Mouse (Mus musculus): ENCODE measurements at regions not wholly inside any gene's neighbourhood (a gene's known extent, or its start where the extent isn't known, plus 50 kb on each side); places are given as distances from the start of the nearest gene placed in this dataset.

GRCm38 (mm10) chr1:184545111-184545510 is 187.3 kb downstream of the Hlx start:
- Histone ChIP-seq H3K4me3 (ENCODE audit: low read depth, low read length) (no peak overlapping the region), H3K9me3 (replicated peaks; ENCODE audit: control insufficient read depth, low read length) (no peaks in the 10 kb centered on the region), H3K27ac (replicated peaks; ENCODE audit: low read depth, low read length) (no peak overlapping the region), H3K4me2 (ENCODE audit: low read depth, low read length) (no peak overlapping the region), H3K9ac (replicated peaks; ENCODE audit: low read length) (no peak overlapping the region), H3K27me3 (ENCODE audit: control insufficient read depth, insufficient read depth, low read length) (no peaks in the 10 kb centered on the region), H3K4me1 (ENCODE audit: control insufficient read depth, insufficient read depth, low read length) (no peaks in the 10 kb centered on the region), H3K36me3 (replicated peaks; ENCODE audit: control insufficient read depth, insufficient read depth, low read depth, low read length) (no peaks in the 10 kb centered on the region)
- WGBS: 65% methylated on average over 4 of the region's 4 CpGs
- ATAC-seq (replicated peaks; ENCODE audit: insufficient number of reproducible peaks, low FRiP score, low TSS enrichment, low read depth) (no peak), DNase-seq (ENCODE audit: low spot score) (no peak)

GRCm38 (mm10) chr1:184542321-184543115 is 189.9 kb downstream of the Hlx start:
- Histone ChIP-seq H3K9ac (replicated peaks; ENCODE audit: low read length) (no peak overlapping the region), H3K4me2 (ENCODE audit: low read depth, low read length) (no peak overlapping the region), H3K36me3 (replicated peaks; ENCODE audit: control insufficient read depth, insufficient read depth, low read depth, low read length) (no peaks in the 10 kb centered on the region), H3K9me3 (replicated peaks; ENCODE audit: control insufficient read depth, low read length) (no peaks in the 10 kb centered on the region), H3K27me3 (ENCODE audit: control insufficient read depth, insufficient read depth, low read length) (no peaks in the 10 kb centered on the region), H3K4me1 (ENCODE audit: control insufficient read depth, insufficient read depth, low read length) (no peaks in the 10 kb centered on the region), H3K27ac (replicated peaks; ENCODE audit: low read depth, low read length) (no peak overlapping the region), H3K4me3 (ENCODE audit: low read depth, low read length) (no peak overlapping the region)
- 87% methylated on average over 11 of the region's 11 CpGs for WGBS
- DNase-seq (ENCODE audit: low spot score): no peak
- no peak for ATAC-seq (replicated peaks; ENCODE audit: insufficient number of reproducible peaks, low FRiP score, low TSS enrichment, low read depth)

DNA sequence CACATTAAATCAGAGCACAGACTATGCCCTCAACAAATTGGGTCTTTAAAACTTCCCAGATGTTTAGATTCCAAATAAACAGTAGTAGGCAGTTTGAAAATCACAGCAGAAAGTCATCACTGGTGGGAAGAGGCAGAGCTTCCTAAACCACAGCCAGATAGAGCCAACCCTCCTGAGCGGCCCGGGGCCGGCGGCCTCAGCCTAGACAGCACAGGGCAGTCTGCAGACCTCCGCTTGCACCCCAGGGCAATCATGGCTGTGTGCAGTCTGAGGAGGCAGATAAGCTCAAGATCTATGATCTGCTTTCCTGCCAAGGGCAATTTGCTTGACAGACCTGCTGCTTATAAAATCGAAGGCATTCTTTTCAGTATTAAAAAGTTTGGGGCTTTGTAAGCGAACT is 192.6 kb downstream of the Hlx start:
- H3K4me1 ChIP-seq (ENCODE audit: control insufficient read depth, insufficient read depth, low read length): no peaks in the 10 kb centered on the region
- DNase-seq (ENCODE audit: low spot score) (peak; percentile 10), ATAC-seq (replicated peaks; ENCODE audit: insufficient number of reproducible peaks, low FRiP score, low TSS enrichment, low read depth) (no peak)
- no peak overlapping the region for H3K27ac ChIP-seq (replicated peaks; ENCODE audit: low read depth, low read length)
- H3K4me3 ChIP-seq (ENCODE audit: low read depth, low read length): no peak overlapping the region
- H3K9me3 ChIP-seq (replicated peaks; ENCODE audit: control insufficient read depth, low read length): no peaks in the 10 kb centered on the region
- no peaks in the 10 kb centered on the region for H3K27me3 ChIP-seq (ENCODE audit: control insufficient read depth, insufficient read depth, low read length)
- no peaks in the 10 kb centered on the region for H3K36me3 ChIP-seq (replicated peaks; ENCODE audit: control insufficient read depth, insufficient read depth, low read depth, low read length)
- no peak overlapping the region for H3K4me2 ChIP-seq (ENCODE audit: low read depth, low read length)
- WGBS: 67% methylated on average over 7 of the region's 7 CpGs
- H3K9ac ChIP-seq (replicated peaks; ENCODE audit: low read length): no peak overlapping the region

- Histone ChIP-seq H3K4me3 (ENCODE audit: low read depth, low read length) (no peak overlapping the region), H3K27ac (replicated peaks; ENCODE audit: low read depth, low read length) (no peak overlapping the region), H3K9me3 (replicated peaks; ENCODE audit: control insufficient read depth, low read length) (no peaks in the 10 kb centered on the region), H3K9ac (replicated peaks; ENCODE audit: low read length) (no peak overlapping the region), H3K27me3 (ENCODE audit: control insufficient read depth, insufficient read depth, low read length) (no peaks in the 10 kb centered on the region), H3K36me3 (replicated peaks; ENCODE audit: control insufficient read depth, insufficient read depth, low read depth, low read length) (no peaks in the 10 kb centered on the region), H3K4me2 (ENCODE audit: low read depth, low read length) (no peak overlapping the region), H3K4me1 (ENCODE audit: control insufficient read depth, insufficient read depth, low read length) (no peaks in the 10 kb centered on the region)
- no peak for ATAC-seq (replicated peaks; ENCODE audit: insufficient number of reproducible peaks, low FRiP score, low TSS enrichment, low read depth)
- DNase-seq (ENCODE audit: low spot score): no peak
- WGBS: 83% methylated on average over 11 of the region's 11 CpGs
Measured at GRCm38 (mm10) chr1:184536311-184537200, 195.9 kb downstream of the Hlx start.

GRCm38 (mm10) chr1:184535691-184536090 is 196.7 kb downstream of the Hlx start:
- H3K9me3 ChIP-seq (replicated peaks; ENCODE audit: control insufficient read depth, low read length): no peaks in the 10 kb centered on the region
- ATAC-seq (replicated peaks; ENCODE audit: insufficient number of reproducible peaks, low FRiP score, low TSS enrichment, low read depth): no peak
- no peak overlapping the region for H3K4me2 ChIP-seq (ENCODE audit: low read depth, low read length)
- no peaks in the 10 kb centered on the region for H3K27me3 ChIP-seq (ENCODE audit: control insufficient read depth, insufficient read depth, low read length)
- no peak overlapping the region for H3K27ac ChIP-seq (replicated peaks; ENCODE audit: low read depth, low read length)
- 92% methylated on average over 3 of the region's 3 CpGs for WGBS
- H3K36me3 ChIP-seq (replicated peaks; ENCODE audit: control insufficient read depth, insufficient read depth, low read depth, low read length): no peaks in the 10 kb centered on the region
- no peak for DNase-seq (ENCODE audit: low spot score)
- H3K4me3 ChIP-seq (ENCODE audit: low read depth, low read length): no peak overlapping the region
- no peaks in the 10 kb centered on the region for H3K4me1 ChIP-seq (ENCODE audit: control insufficient read depth, insufficient read depth, low read length)
- no peak overlapping the region for H3K9ac ChIP-seq (replicated peaks; ENCODE audit: low read length)

DNA sequence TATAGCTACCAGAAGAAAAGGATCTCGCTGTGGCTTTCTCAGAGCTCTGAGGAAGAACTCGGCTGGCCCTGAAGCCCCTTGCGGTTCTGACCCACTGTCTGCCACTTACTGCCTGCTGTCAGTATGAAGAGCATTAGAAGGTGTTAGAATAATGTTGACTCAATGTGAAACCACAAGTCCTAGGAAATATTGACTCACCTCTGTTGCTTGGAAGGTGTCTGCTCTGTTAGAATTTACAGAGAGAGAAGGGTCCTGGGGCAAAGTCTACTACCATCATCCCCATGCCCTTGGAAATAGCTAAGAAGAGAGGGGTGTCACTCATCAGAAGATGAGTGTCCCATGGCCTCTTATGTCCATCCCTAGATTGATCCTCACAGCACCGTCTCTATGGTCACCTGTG is 197.9 kb downstream of the Hlx start:
- Histone ChIP-seq H3K4me2 (ENCODE audit: low read depth, low read length) (no peak overlapping the region), H3K36me3 (replicated peaks; ENCODE audit: control insufficient read depth, insufficient read depth, low read depth, low read length) (no peaks in the 10 kb centered on the region), H3K27ac (replicated peaks; ENCODE audit: low read depth, low read length) (no peak overlapping the region), H3K4me1 (ENCODE audit: control insufficient read depth, insufficient read depth, low read length) (no peaks in the 10 kb centered on the region), H3K9ac (replicated peaks; ENCODE audit: low read length) (no peak overlapping the region), H3K9me3 (replicated peaks; ENCODE audit: control insufficient read depth, low read length) (no peaks in the 10 kb centered on the region), H3K27me3 (ENCODE audit: control insufficient read depth, insufficient read depth, low read length) (no peaks in the 10 kb centered on the region), H3K4me3 (ENCODE audit: low read depth, low read length) (no peak overlapping the region)
- DNase-seq (ENCODE audit: low spot score) (no peak), ATAC-seq (replicated peaks; ENCODE audit: insufficient number of reproducible peaks, low FRiP score, low TSS enrichment, low read depth) (no peak)
- 79% methylated on average over 4 of the region's 4 CpGs for WGBS

DNA sequence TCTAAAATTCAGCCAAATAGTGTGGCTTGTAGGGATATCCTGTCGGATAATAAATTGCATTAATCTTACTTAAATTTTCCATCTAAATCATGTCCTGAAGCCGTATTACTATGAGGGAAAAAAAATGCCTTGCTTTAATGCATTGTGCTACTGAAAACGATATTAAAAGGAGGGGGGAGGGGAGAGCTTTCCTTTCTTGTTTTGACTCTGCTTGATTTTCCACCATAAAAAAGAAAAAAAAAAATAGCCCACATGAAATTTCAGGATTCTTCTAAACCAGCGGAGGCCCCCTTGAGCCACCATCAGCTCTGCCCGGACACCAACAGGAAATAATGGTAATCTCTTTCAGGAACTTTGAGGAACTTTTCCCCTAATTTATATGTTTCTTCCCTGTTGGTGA is 198.5 kb downstream of the Hlx start:
- no peak overlapping the region for H3K4me3 ChIP-seq (ENCODE audit: low read depth, low read length)
- 79% methylated on average over 5 of the region's 5 CpGs for WGBS

DNA sequence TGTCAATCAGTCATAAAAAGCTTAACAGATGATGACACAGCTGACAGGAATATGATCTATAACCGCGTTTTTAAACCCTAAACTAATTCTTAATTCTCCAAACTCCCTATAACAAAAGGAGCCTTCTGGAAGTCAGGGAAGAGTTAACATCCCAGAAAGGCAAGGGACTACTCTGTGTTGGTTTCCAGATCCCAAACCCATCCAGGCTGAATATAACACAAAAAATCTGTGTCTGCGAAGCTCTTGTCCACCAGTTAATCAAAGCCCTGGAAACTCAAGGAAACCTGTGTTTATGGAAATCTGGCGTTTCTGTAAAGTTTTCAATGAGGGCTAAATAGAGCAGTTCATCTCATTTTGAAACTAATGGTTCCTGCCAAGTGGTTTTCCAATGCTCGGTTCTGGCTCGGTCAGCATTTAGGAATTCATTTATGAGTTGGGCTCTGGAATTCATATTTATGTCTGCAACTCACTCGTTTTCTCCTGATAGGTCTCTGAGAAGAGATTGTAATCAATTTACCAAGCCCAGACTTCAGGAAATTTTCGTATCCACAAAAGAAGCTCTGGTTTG is 199.8 kb downstream of the Hlx start:
- Histone ChIP-seq H3K27me3 (ENCODE audit: control insufficient read depth, insufficient read depth, low read length) (no peaks in the 10 kb centered on the region), H3K4me1 (ENCODE audit: control insufficient read depth, insufficient read depth, low read length) (no peaks in the 10 kb centered on the region), H3K4me2 (ENCODE audit: low read depth, low read length) (no peak overlapping the region), H3K36me3 (replicated peaks; ENCODE audit: control insufficient read depth, insufficient read depth, low read depth, low read length) (no peaks in the 10 kb centered on the region), H3K9me3 (replicated peaks; ENCODE audit: control insufficient read depth, low read length) (no peaks in the 10 kb centered on the region), H3K27ac (replicated peaks; ENCODE audit: low read depth, low read length) (no peak overlapping the region), H3K9ac (replicated peaks; ENCODE audit: low read length) (no peak overlapping the region), H3K4me3 (ENCODE audit: low read depth, low read length) (no peak overlapping the region)
- no peak for DNase-seq (ENCODE audit: low spot score)
- ATAC-seq (replicated peaks; ENCODE audit: insufficient number of reproducible peaks, low FRiP score, low TSS enrichment, low read depth): no peak
- WGBS: 75% methylated on average over 8 of the region's 8 CpGs

More for the DNA sequence above, 198.5 kb downstream of the Hlx start:
- Histone ChIP-seq H3K36me3 (replicated peaks; ENCODE audit: control insufficient read depth, insufficient read depth, low read depth, low read length) (no peaks in the 10 kb centered on the region), H3K27ac (replicated peaks; ENCODE audit: low read depth, low read length) (no peak overlapping the region), H3K4me1 (ENCODE audit: control insufficient read depth, insufficient read depth, low read length) (no peaks in the 10 kb centered on the region), H3K4me2 (ENCODE audit: low read depth, low read length) (no peak overlapping the region), H3K27me3 (ENCODE audit: control insufficient read depth, insufficient read depth, low read length) (no peaks in the 10 kb centered on the region), H3K9me3 (replicated peaks; ENCODE audit: control insufficient read depth, low read length) (no peaks in the 10 kb centered on the region), H3K9ac (replicated peaks; ENCODE audit: low read length) (no peak overlapping the region)
- ATAC-seq (replicated peaks; ENCODE audit: insufficient number of reproducible peaks, low FRiP score, low TSS enrichment, low read depth) (no peak), DNase-seq (ENCODE audit: low spot score) (no peak)
